Mouse (Mus musculus) heart, postnatal 0 days (tissue): ENCODE measurements around the gene Atrip.

Experiments
- CTCF ChIP-seq: IDR thresholded peaks from 2 replicates; pipeline ENCODE4 v1.5.1; 2016; ENCODE audit warnings: antibody characterized with exemption, control low read depth, low read depth
- EP300 ChIP-seq: IDR thresholded peaks from 2 replicates; pipeline ENCODE4 v1.6.1; 2016; ENCODE audit warnings: antibody characterized with exemption, low read depth

DNA sequence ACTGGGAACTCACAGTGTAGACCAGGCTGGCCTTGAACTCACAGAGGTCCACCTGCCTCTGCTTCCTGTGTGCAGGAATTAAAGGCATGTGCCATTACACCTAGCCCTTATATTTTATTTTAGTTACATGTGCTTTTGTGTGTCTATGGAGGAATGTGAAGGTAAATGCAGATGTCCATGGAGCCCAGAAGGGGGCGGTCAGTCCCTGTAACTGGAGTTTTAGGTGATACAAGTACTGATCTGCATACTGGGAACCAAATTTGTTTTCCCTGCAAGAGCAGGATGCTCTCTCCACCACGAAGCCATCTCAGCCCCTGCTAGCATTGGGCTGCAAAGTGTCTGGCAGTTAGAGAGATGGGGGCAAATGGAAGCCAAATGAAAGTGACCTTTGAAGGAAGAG is 11.0 kb upstream of the Atrip start:
- peak; percentile 62 for TF ChIP-seq CTCF
- no peak for TF ChIP-seq EP300
